9 mouse cellular contexts compared by ENCODE assay signal in genomic region chr1:63763212-63763694, GRCm38 (mm10). TPM values are rescaled to one million over a fixed set of nuclear protein-coding genes. Genes with fewer than 3 reads are reported as not detected.
DNase-seq lines count a peak whose midpoint lies in the region; ATAC-seq lines count a peak whose summit lies in the region.
"Had no signal": no experiment of that assay in that cellular context is flagged by ENCODE, and none has a peak within 500 bp of the region (broad histone marks: within the 10 kb centered on the region; RNA-seq: fewer than 3 reads in every experiment).

No protein-coding gene starts in this region.

- ATAC-seq in midbrain, embryonic 15.5 days (replicated peaks) = peak; percentile 84

- 4% methylated on average over 3 of the region's 3 CpGs for WGBS in midbrain, embryonic 15.5 days

- peak; percentile 5 for DNase-seq in gastrocnemius, postnatal 10 days
- DNase-seq in gastrocnemius, adult 8-10 months (ENCODE audit: low spot score in 2 of 2) = no peak
- peak; percentile 66 to 72 for DNase-seq in cerebellum, postnatal 10 days
- DNase-seq in frontal cortex, postnatal 36 days (ENCODE audit: low spot score in 2 of 2) = peak; percentile 62 to 81
- DNase-seq in kidney, adult 11 months = peak; percentile 6
- DNase-seq in left cerebral cortex, postnatal 10 days (ENCODE audit: extremely low spot score in 1 of 2, low spot score in 2 of 2) = peak; percentile 40 to 57
- peak; percentile 10 for DNase-seq in yolk sac, embryonic 10.5 days (ENCODE audit: low spot score)

- intact Hi-C loops in left cerebral cortex, postnatal 10 days (cut with DNase I) = loop anchor here (1.0 to 10.0 kb wide), 5 partner anchors 172 to 682 kb away; no protein-coding TSS in a partner anchor

- H3K4me2 ChIP-seq in midbrain, embryonic 15.5 days = no peak overlapping the region
- H3K4me2 ChIP-seq: limb, embryonic 15.5 days had no signal

- H3K27ac ChIP-seq in midbrain, embryonic 15.5 days = peak overlapping the region; percentile 73

- no peak overlapping the region for H3K9ac ChIP-seq in midbrain, embryonic 15.5 days
- H3K9ac ChIP-seq: limb, embryonic 15.5 days had no signal

- H3K27me3 ChIP-seq in midbrain, embryonic 15.5 days (replicated peaks) = no peaks in the 10 kb centered on the region
- H3K27me3 ChIP-seq: limb, embryonic 15.5 days had no signal

- peaks cover 30% of the 10 kb centered on the region for H3K4me1 ChIP-seq in midbrain, embryonic 15.5 days

- H3K36me3 ChIP-seq in midbrain, embryonic 15.5 days (replicated peaks) = no peaks in the 10 kb centered on the region
- H3K36me3 ChIP-seq: limb, embryonic 15.5 days had no signal

- H3K9me3 ChIP-seq in midbrain, embryonic 15.5 days = no peaks in the 10 kb centered on the region
- H3K9me3 ChIP-seq: limb, embryonic 15.5 days had no signal

- H3K4me3 ChIP-seq in midbrain, embryonic 15.5 days = no peak overlapping the region
- H3K4me3 ChIP-seq: limb, embryonic 15.5 days had no signal

RNA-seq across cellular contexts. Expression of gene 4933402D24Rik, which starts 5.8 kb away (rescaled TPM):
- not detected for total RNA-seq in gastrocnemius, postnatal 10 days (2021)
- not detected for total RNA-seq in gastrocnemius, adult 8-10 months (2022)
- total RNA-seq in left cerebral cortex, postnatal 10 days (2021) = under 1 TPM; 0.19 to 0.59 TPM
- polyA plus RNA-seq in midbrain, embryonic 15.5 days (2015; fragmentation: Nextera tagmentation; extraction: Ambion mirVana) = 0.22 and 0.49 TPM in 2 replicates

RNA-seq across cellular contexts. Expression of gene Fastkd2, which starts 32.8 kb away (rescaled TPM):
- 10 to 100 TPM; 17.3 to 20.6 TPM for total RNA-seq in gastrocnemius, postnatal 10 days (2021)
- 10 to 100 TPM; 18.5 to 29.8 (median 24.9) TPM for total RNA-seq in gastrocnemius, adult 8-10 months (2022)
- 10 to 100 TPM; 15.6 to 17.8 TPM for total RNA-seq in left cerebral cortex, postnatal 10 days (2021)
- polyA plus RNA-seq in midbrain, embryonic 15.5 days (2015; fragmentation: Nextera tagmentation; extraction: Ambion mirVana) = 28.2 and 35.3 TPM in 2 replicates

RNA-seq across cellular contexts. Expression of gene Mdh1b, which starts 33.1 kb away (rescaled TPM):
- total RNA-seq in gastrocnemius, postnatal 10 days (2021) = not detected
- not detected for total RNA-seq in gastrocnemius, adult 8-10 months (2022)
- total RNA-seq in left cerebral cortex, postnatal 10 days (2021) = under 1 TPM; 0.53 to 0.71 TPM
- 0.26 and 0.41 TPM in 2 replicates for polyA plus RNA-seq in midbrain, embryonic 15.5 days (2015; fragmentation: Nextera tagmentation; extraction: Ambion mirVana)
- polyA plus RNA-seq: limb, embryonic 15.5 days had no signal

Comparison
In these comparisons a context has a peak if more than half of its experiments do, and no peak if none do; other contexts are left out.
1. DNase-seq: peak in gastrocnemius, postnatal 10 days (single experiment), cerebellum, postnatal 10 days (2 of 2), frontal cortex, postnatal 36 days (2 of 2), kidney, adult 11 months (single experiment), left cerebral cortex, postnatal 10 days (2 of 2) and yolk sac, embryonic 10.5 days (single experiment); none in gastrocnemius, adult 8-10 months (0 of 2).